Mouse (Mus musculus) CH12.LX (cell line): Measurements from ENCODE around the gene Mks1. TPM values are rescaled to one million over a fixed set of nuclear protein-coding genes. Genes with fewer than 3 reads are reported as not detected.

Source experiments
- DNase-seq: peaks from one replicate; pipeline ENCODE4 v3.0.0-alpha.2; 2013; ENCODE audit errors: extremely low read depth
- H3K27ac ChIP-seq: 2 replicates; pipeline ENCODE4 v1.5.1; 2012; ENCODE audit warnings: low read depth, mild to moderate bottlenecking, control low read depth, moderate library complexity; ENCODE audit not compliant: insufficient read depth
- H3K27me3 ChIP-seq: replicated peaks from 2 replicates; pipeline ENCODE3; 2012; ENCODE audit warnings: inconsistent platforms
- H3K36me3 ChIP-seq, 2 experiments: replicated peaks in 1 of 2; 2 replicates each; pipeline versions ENCODE3 to v1.6.1; 2012; ENCODE audit warnings: inconsistent platforms in 1 of 2, low read length in 1 of 2, mild to moderate bottlenecking in 1 of 2, mixed read lengths in 1 of 2, moderate library complexity in 1 of 2; ENCODE audit not compliant: control insufficient read depth in 1 of 2, insufficient read depth in 1 of 2
- H3K4me1 ChIP-seq, 2 experiments: 2 replicates each; pipeline ENCODE4 v1.6.1; 2012; ENCODE audit warnings: inconsistent platforms in 1 of 2, moderate library complexity in 1 of 2; ENCODE audit not compliant: insufficient read depth in 2 of 2, control insufficient read depth in 1 of 2
- H3K4me2 ChIP-seq: 2 replicates; pipeline ENCODE4 v1.6.1; 2012; ENCODE audit warnings: low read depth, mild to moderate bottlenecking, control low read depth; ENCODE audit not compliant: poor library complexity, insufficient read depth, severe bottlenecking
- H3K4me3 ChIP-seq, 3 experiments: fragments of 150-350 bp in 1 of 3; sonication (generic) in 1 of 3; replicated peaks in 1 of 3; 2 replicates each; pipeline versions ENCODE3 to v1.5.1; 2011 to 2012; ENCODE audit warnings: low read depth in 2 of 3, low read length in 2 of 3, mild to moderate bottlenecking in 2 of 3, moderate library complexity in 2 of 3, control low read depth in 1 of 3, improper control_type of control experiment in 1 of 3, inconsistent platforms in 1 of 3, mixed read lengths in 1 of 3; ENCODE audit not compliant: poor library complexity in 1 of 3
- H3K79me2 ChIP-seq: replicated peaks from 2 replicates; pipeline ENCODE4 v1.6.1; 2012; ENCODE audit warnings: mild to moderate bottlenecking, moderate library complexity; ENCODE audit not compliant: control insufficient read depth, poor library complexity, insufficient read depth, severe bottlenecking; ENCODE audit errors: extremely low read depth
- H3K9ac ChIP-seq: 2 replicates; pipeline ENCODE4 v1.6.1; 2012; ENCODE audit warnings: low read depth, mild to moderate bottlenecking, control low read depth, moderate library complexity; ENCODE audit not compliant: insufficient read depth
- H3K9me3 ChIP-seq: replicated peaks from 2 replicates; pipeline ENCODE3; 2012; ENCODE audit warnings: low read length, inconsistent platforms, mixed read lengths
- CTCF ChIP-seq, 2 experiments: IDR thresholded peaks in 1 of 2; conservative IDR thresholded peaks in 1 of 2; 2 replicates each; pipeline ENCODE4 v1.5.1; 2011 to 2012; ENCODE audit warnings: low read depth in 2 of 2, low read length in 2 of 2, improper control_type of control experiment in 1 of 2, inconsistent platforms in 1 of 2, mild to moderate bottlenecking in 1 of 2, moderate library complexity in 1 of 2
- E2F4 ChIP-seq: IDR thresholded peaks from 2 replicates; pipeline ENCODE4 v1.6.1; 2011; ENCODE audit warnings: low read depth, low read length, improper control_type of control experiment; ENCODE audit not compliant: insufficient replicate concordance
- ELF1 ChIP-seq: IDR thresholded peaks from 2 replicates; pipeline ENCODE4 v1.6.1; 2014; ENCODE audit warnings: low read depth, mild to moderate bottlenecking, inconsistent platforms, low read length, improper control_type of control experiment
- EP300 ChIP-seq: IDR thresholded peaks from 2 replicates; pipeline ENCODE4 v1.6.1; 2011; ENCODE audit warnings: low read length, improper control_type of control experiment
- GABPA ChIP-seq: IDR thresholded peaks from 2 replicates; pipeline ENCODE4 v1.6.1; 2012; ENCODE audit warnings: low read depth, low read length, improper control_type of control experiment, inconsistent platforms; ENCODE audit not compliant: insufficient replicate concordance
- IRF4 ChIP-seq: IDR thresholded peaks from 2 replicates; pipeline ENCODE4 v1.6.1; 2014; ENCODE audit warnings: low read depth, mild to moderate bottlenecking, inconsistent platforms, low read length, improper control_type of control experiment
- JUN ChIP-seq: IDR thresholded peaks from 2 replicates; pipeline ENCODE4 v1.6.1; 2011; ENCODE audit warnings: low read depth, mild to moderate bottlenecking, low read length, improper control_type of control experiment, moderate library complexity; ENCODE audit not compliant: insufficient read depth
- KAT2A ChIP-seq: IDR thresholded peaks from 2 replicates; pipeline ENCODE4 v1.6.1; 2012; ENCODE audit warnings: low read length, improper control_type of control experiment, inconsistent platforms; ENCODE audit not compliant: insufficient replicate concordance
- MEF2A ChIP-seq: IDR thresholded peaks from 2 replicates; pipeline ENCODE4 v1.6.1; 2014; ENCODE audit warnings: low read depth, mild to moderate bottlenecking, inconsistent platforms, low read length, improper control_type of control experiment, borderline replicate concordance
- MYC ChIP-seq: IDR thresholded peaks from 2 replicates; pipeline ENCODE4 v1.6.1; 2011; ENCODE audit warnings: low read depth, mild to moderate bottlenecking, improper control_type of control experiment, low read length
- NELFE ChIP-seq: IDR thresholded peaks from 2 replicates; pipeline ENCODE4 v1.6.1; 2011; ENCODE audit warnings: low read depth, low read length, improper control_type of control experiment
- NRF1 ChIP-seq: IDR thresholded peaks from 2 replicates; pipeline ENCODE4 v1.6.1; 2014; ENCODE audit warnings: low read depth, mild to moderate bottlenecking, inconsistent platforms, low read length, improper control_type of control experiment, moderate library complexity
- POLR2A ChIP-seq: IDR thresholded peaks from 2 replicates; pipeline ENCODE4 v1.6.1; 2011; ENCODE audit warnings: low read depth, mild to moderate bottlenecking, improper control_type of control experiment, low read length
- POLR2AphosphoS2 ChIP-seq: IDR thresholded peaks from 2 replicates; pipeline ENCODE4 v1.6.1; 2011; ENCODE audit warnings: low read depth, low read length, improper control_type of control experiment
- RAD21 ChIP-seq: IDR thresholded peaks from 2 replicates; pipeline ENCODE4 v1.6.1; 2011; ENCODE audit warnings: low read depth, mild to moderate bottlenecking, low read length, improper control_type of control experiment, moderate library complexity
- SIN3A ChIP-seq: IDR thresholded peaks from 2 replicates; pipeline ENCODE4 v1.6.1; 2012; ENCODE audit warnings: low read length, improper control_type of control experiment, inconsistent platforms
- SMC3 ChIP-seq: IDR thresholded peaks from 2 replicates; pipeline ENCODE4 v1.6.1; 2011; ENCODE audit warnings: low read depth, low read length, improper control_type of control experiment
- TBP ChIP-seq: conservative IDR thresholded peaks from 2 replicates; pipeline ENCODE4 v1.6.1; 2011; ENCODE audit warnings: low read depth, low read length, improper control_type of control experiment
- TCF12 ChIP-seq: IDR thresholded peaks from 2 replicates; pipeline ENCODE4 v1.6.1; 2014; ENCODE audit warnings: low read depth, mild to moderate bottlenecking, inconsistent platforms, low read length, improper control_type of control experiment
- UBTF ChIP-seq: IDR thresholded peaks from 2 replicates; pipeline ENCODE4 v1.6.1; 2012; ENCODE audit warnings: low read depth, mild to moderate bottlenecking, inconsistent platforms, low read length, improper control_type of control experiment, moderate library complexity
- USF1 ChIP-seq: IDR thresholded peaks from 2 replicates; pipeline ENCODE4 v1.6.1; 2014; ENCODE audit warnings: low read depth, mild to moderate bottlenecking, inconsistent platforms, low read length, improper control_type of control experiment
- USF2 ChIP-seq: conservative IDR thresholded peaks from 2 replicates; pipeline ENCODE4 v1.6.1; 2011; ENCODE audit warnings: low read depth, low read length, improper control_type of control experiment
- ZC3H11A ChIP-seq: IDR thresholded peaks from 2 replicates; pipeline ENCODE4 v1.6.1; 2012; ENCODE audit warnings: low read depth, mild to moderate bottlenecking, inconsistent platforms, low read length, improper control_type of control experiment
- ZKSCAN1 ChIP-seq: IDR thresholded peaks from 2 replicates; pipeline ENCODE4 v1.6.1; 2012; ENCODE audit warnings: low read depth, inconsistent platforms, low read length, improper control_type of control experiment, borderline replicate concordance
- ZNF384 ChIP-seq: IDR thresholded peaks from 2 replicates; pipeline ENCODE4 v1.6.1; 2012; ENCODE audit warnings: low read depth, low read length, improper control_type of control experiment, inconsistent platforms
- dilution Hi-C: fragments of 300-500 bp; cut with MboI; formaldehyde crosslinking; loops from 2 replicates; pipeline ENCODE4 v1.14.3; 2020; ENCODE audit warnings: low sequenced_read_pairs; ENCODE audit not compliant: extremely low pct_unique_long_range_greater_than_20kb, extremely low pct_ligation_motif_present
- in situ Hi-C: fragments of 300-500 bp; cut with MboI; formaldehyde crosslinking; loops from 3 replicates; pipeline ENCODE4 v1.14.3; 2019; ENCODE audit warnings: low sequenced_read_pairs, low pct_ligation_motif_present, low pct_unique_long_range_greater_than_20kb, mixed read lengths
- polyA plus RNA-seq: library from polyadenylated mRNA; unstranded; fragments of >175 nt; gene quantifications from 2 replicates; pipeline ENCODE4 v1.2.1, GENCODE M21; 2012; ENCODE audit warnings: low read depth; ENCODE audit not compliant: insufficient read length
- total RNA-seq, 2 experiments: library from RNA; depleted of rRNA; stranded (reverse); fragments of 300-350 nt in 1 of 2; fragments of >200 nt in 1 of 2; gene quantifications; 2 replicates each; pipeline ENCODE4 v1.2.3; 2012 to 2014

Mks1 gene
- total and polyA plus RNA-seq, 3 experiments = 20.4 to 26.3 (median 24.4) TPM

GRCm38 (mm10) chr11:87881714-87882113 lies 28.7 kb downstream of the Mks1 start:
- dilution Hi-C loops = no loop called here
- H3K79me2 ChIP-seq = no peaks in the 10 kb centered on the region
- H3K27ac ChIP-seq = no peak overlapping the region
- no peak overlapping the region for H3K4me2 ChIP-seq
- no peak overlapping the region for H3K9ac ChIP-seq
- H3K9me3 ChIP-seq = peaks cover 2% of the 10 kb centered on the region
- H3K4me3 ChIP-seq = no peak overlapping the region
- H3K27me3 ChIP-seq = peaks cover 28% of the 10 kb centered on the region
- no peaks in the 10 kb centered on the region for H3K36me3 ChIP-seq
- TF ChIP-seq MYC (no peak), TBP (no peak), USF2 (no peak), SMC3 (no peak), NRF1 (no peak), POLR2AphosphoS2 (no peak), UBTF (no peak), ZNF384 (no peak), POLR2A (no peak), JUN (no peak), GABPA (no peak), E2F4 (no peak), KAT2A (no peak), NELFE (no peak), EP300 (no peak), IRF4 (no peak), MEF2A (no peak), ZKSCAN1 (no peak), TCF12 (no peak), SIN3A (no peak)
- TF ChIP-seq, all 38 proteins: peak for 0
- in situ Hi-C loops = no loop called here
- no peaks in the 10 kb centered on the region for H3K4me1 ChIP-seq
- no peak for DNase-seq

- Histone ChIP-seq H3K36me3 (no peaks in the 10 kb centered on the region), H3K9me3 (peaks cover 2% of the 10 kb centered on the region), H3K4me1 (no peaks in the 10 kb centered on the region), H3K27ac (no peak overlapping the region), H3K79me2 (no peaks in the 10 kb centered on the region), H3K27me3 (peaks cover 45% of the 10 kb centered on the region), H3K4me3 (no peak overlapping the region), H3K9ac (no peak overlapping the region), H3K4me2 (no peak overlapping the region)
- dilution Hi-C loops (no loop called here), in situ Hi-C loops (no loop called here)
- TF ChIP-seq SMC3 = peak; percentile 86
- no peak for TF ChIP-seq ELF1
- peak; percentile 86 to 94 for TF ChIP-seq CTCF (conservative IDR thresholded peaks at IDR 0.05 in 1 of 2, IDR thresholded peaks at IDR 0.05 in 1 of 2; ENCODE audit: low read depth in 2 of 2, low read length in 2 of 2)
- TF ChIP-seq RAD21 = peak; percentile 76
- peak; percentile 34; the same call in 1 of the 2 replicates for TF ChIP-seq ZC3H11A
- TF ChIP-seq USF1 = no peak
- DNase-seq = peak; percentile 58
Observed at GRCm38 (mm10) chr11:87883493-87883892, 30.5 kb downstream of the Mks1 start.
